Mouse (Mus musculus) erythroblast, embryonic 14.5 days (primary cell): ENCODE measurements around the gene Ddx19b.

Source experiments
- GATA1 ChIP-seq: IDR thresholded peaks from 2 replicates; pipeline ENCODE4 v1.6.1; 2012; ENCODE audit warnings: low read length, inconsistent platforms, mixed read lengths
- TAL1 ChIP-seq: IDR thresholded peaks from 3 replicates; pipeline ENCODE4 v1.6.1; 2012; ENCODE audit warnings: low read length, inconsistent platforms, mixed read lengths

GRCm38 (mm10) chr8:111079461-111079860, 47.9 kb upstream of the Ddx19b start:
- no peak for TF ChIP-seq GATA1
- no peak for TF ChIP-seq TAL1
